Mouse (Mus musculus): ENCODE measurements around the gene Cryga. TPM values are rescaled to one million over a fixed set of nuclear protein-coding genes. Genes with fewer than 3 reads are reported as not detected.
"Not testable (repeated sequence)": the region's sequence is repeated elsewhere in the genome, so short reads cannot be mapped to it uniquely, and the experiment has no call there.

Gene Cryga
- polyA plus RNA-seq, 1 experiment from 2014 or later: not detected

DNA sequence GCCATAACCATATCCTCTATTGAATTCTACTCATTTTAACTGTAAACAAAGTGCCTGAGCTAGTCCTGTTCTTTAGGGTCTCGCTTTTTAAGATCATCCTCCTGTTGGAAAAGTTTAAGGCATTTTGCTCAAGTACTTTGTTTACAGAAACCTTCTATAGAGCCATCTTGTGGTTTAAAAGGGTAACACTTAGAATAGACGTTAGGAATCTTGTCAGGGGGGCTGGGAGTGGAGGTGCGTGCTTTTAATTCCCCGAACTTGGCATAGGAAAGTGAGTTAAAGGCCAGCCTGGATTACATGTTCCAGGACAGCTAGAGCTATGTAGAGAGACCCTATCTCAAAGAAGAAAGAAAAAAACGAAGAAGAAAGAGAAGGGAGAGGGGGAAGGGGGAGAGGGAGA, 27.6 kb downstream of the Cryga start:
- Histone ChIP-seq H3K36me3 (ENCODE audit: control insufficient read depth, insufficient read depth, low read length) (no peaks in the 10 kb centered on the region), H3K27me3 (ENCODE audit: control insufficient read depth, insufficient read depth, low read length) (no peaks in the 10 kb centered on the region), H3K9ac (replicated peaks; ENCODE audit: low read depth, low read length) (no peak overlapping the region), H3K9me3 (ENCODE audit: control insufficient read depth, low read depth, low read length) (no peaks in the 10 kb centered on the region), H3K4me1 (ENCODE audit: control insufficient read depth, insufficient read depth, low read length) (no peaks in the 10 kb centered on the region), H3K27ac (ENCODE audit: low read length) (no peak overlapping the region), H3K4me3 (ENCODE audit: low read depth, low read length) (no peak overlapping the region), H3K4me2 (replicated peaks; ENCODE audit: low read depth, low read length) (no peak overlapping the region)
- ATAC-seq (ENCODE audit: insufficient number of reproducible peaks, insufficient read depth, low FRiP score, low read depth): no peak
- 9% methylated on average over 5 of the region's 5 CpGs for WGBS

- ATAC-seq (ENCODE audit: insufficient number of reproducible peaks, insufficient read depth, low FRiP score, low read depth): no peak
- H3K4me2 ChIP-seq (replicated peaks; ENCODE audit: low read depth, low read length): no peak within 1 kb of the TSS
- WGBS: 69% methylated on average over 6 of the region's 6 CpGs
These were observed 29.6 kb downstream of the Cryga start, which contains the start of gene Crygc for GRCm38 (mm10) chr1:65073589-65073988. Gene Crygc (minus strand): TSS chr1:65073689.

GRCm38 (mm10) chr1:65067842-65068241, 35.3 kb downstream of the Cryga start:
- Histone ChIP-seq H3K27ac (ENCODE audit: low read length) (no peak overlapping the region), H3K9ac (replicated peaks; ENCODE audit: low read depth, low read length) (no peak overlapping the region), H3K4me2 (replicated peaks; ENCODE audit: low read depth, low read length) (no peak overlapping the region), H3K36me3 (ENCODE audit: control insufficient read depth, insufficient read depth, low read length) (no peaks in the 10 kb centered on the region), H3K4me1 (ENCODE audit: control insufficient read depth, insufficient read depth, low read length) (no peaks in the 10 kb centered on the region), H3K9me3 (ENCODE audit: control insufficient read depth, low read depth, low read length) (no peaks in the 10 kb centered on the region), H3K27me3 (ENCODE audit: control insufficient read depth, insufficient read depth, low read length) (no peaks in the 10 kb centered on the region), H3K4me3 (ENCODE audit: low read depth, low read length) (no peak overlapping the region)
- ATAC-seq (ENCODE audit: insufficient number of reproducible peaks, insufficient read depth, low FRiP score, low read depth): no peak

More at GRCm38 (mm10) chr1:65073589-65073988, 29.6 kb downstream of the Cryga start, which contains the start of gene Crygc:
- H3K36me3 ChIP-seq (ENCODE audit: control insufficient read depth, insufficient read depth, low read length): no peaks in the 10 kb centered on the region
- no peaks in the 10 kb centered on the region for H3K27me3 ChIP-seq (ENCODE audit: control insufficient read depth, insufficient read depth, low read length)
- H3K4me1 ChIP-seq (ENCODE audit: control insufficient read depth, insufficient read depth, low read length): no peaks in the 10 kb centered on the region
- H3K9me3 ChIP-seq (ENCODE audit: control insufficient read depth, low read depth, low read length): no peaks in the 10 kb centered on the region
- no peak within 1 kb of the TSS for H3K4me3 ChIP-seq (ENCODE audit: low read depth, low read length)
- no peak within 1 kb of the TSS for H3K9ac ChIP-seq (replicated peaks; ENCODE audit: low read depth, low read length)
- H3K27ac ChIP-seq (ENCODE audit: low read length): no peak within 1 kb of the TSS

DNA sequence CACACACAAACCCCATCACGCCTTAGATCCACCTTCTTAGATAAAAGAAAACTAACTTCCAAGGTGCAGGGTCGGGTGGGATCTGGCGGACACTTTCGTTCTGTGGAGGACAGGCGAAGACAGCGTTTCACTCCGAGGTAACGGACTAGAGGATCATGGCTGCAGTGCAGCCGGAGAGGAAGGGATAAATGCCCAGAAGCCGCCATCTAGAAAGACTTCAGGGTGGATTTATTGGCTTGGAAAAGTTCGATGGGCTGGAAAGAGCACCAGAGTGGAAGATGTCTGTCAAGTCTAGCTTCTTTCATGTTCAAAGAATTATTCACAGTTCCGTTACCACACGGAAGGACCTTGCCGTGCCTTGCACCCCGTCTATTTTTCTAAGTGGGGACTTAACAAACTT, 39.0 kb downstream of the Cryga start:
- H3K27ac ChIP-seq (ENCODE audit: low read length): no peak overlapping the region
- H3K4me2 ChIP-seq (replicated peaks; ENCODE audit: low read depth, low read length): no peak overlapping the region
- 84% methylated on average over 15 of the region's 15 CpGs for WGBS
- H3K36me3 ChIP-seq (ENCODE audit: control insufficient read depth, insufficient read depth, low read length): no peaks in the 10 kb centered on the region
- no peak overlapping the region for H3K4me3 ChIP-seq (ENCODE audit: low read depth, low read length)
- no peaks in the 10 kb centered on the region for H3K4me1 ChIP-seq (ENCODE audit: control insufficient read depth, insufficient read depth, low read length)
- H3K9me3 ChIP-seq (ENCODE audit: control insufficient read depth, low read depth, low read length): no peaks in the 10 kb centered on the region
- H3K9ac ChIP-seq (replicated peaks; ENCODE audit: low read depth, low read length): no peak overlapping the region
- H3K27me3 ChIP-seq (ENCODE audit: control insufficient read depth, insufficient read depth, low read length): no peaks in the 10 kb centered on the region
- no peak for ATAC-seq (ENCODE audit: insufficient number of reproducible peaks, insufficient read depth, low FRiP score, low read depth)

GRCm38 (mm10) chr1:65063352-65063751, 39.8 kb downstream of the Cryga start, which contains the start of gene Crygd:
Gene Crygd (minus strand): TSS chr1:65063452.
- WGBS: 83% methylated on average over 8 of the region's 8 CpGs
- H3K27ac ChIP-seq (ENCODE audit: low read length): no peak within 1 kb of the TSS
- H3K36me3 ChIP-seq (ENCODE audit: control insufficient read depth, insufficient read depth, low read length): no peaks in the 10 kb centered on the region
- ATAC-seq (ENCODE audit: insufficient number of reproducible peaks, insufficient read depth, low FRiP score, low read depth): no peak
- no peaks in the 10 kb centered on the region for H3K4me1 ChIP-seq (ENCODE audit: control insufficient read depth, insufficient read depth, low read length)
- no peak within 1 kb of the TSS for H3K4me2 ChIP-seq (replicated peaks; ENCODE audit: low read depth, low read length)
- no peak within 1 kb of the TSS for H3K4me3 ChIP-seq (ENCODE audit: low read depth, low read length)
- no peaks in the 10 kb centered on the region for H3K27me3 ChIP-seq (ENCODE audit: control insufficient read depth, insufficient read depth, low read length)
- H3K9ac ChIP-seq (replicated peaks; ENCODE audit: low read depth, low read length): no peak within 1 kb of the TSS
- no peaks in the 10 kb centered on the region for H3K9me3 ChIP-seq (ENCODE audit: control insufficient read depth, low read depth, low read length)

DNA sequence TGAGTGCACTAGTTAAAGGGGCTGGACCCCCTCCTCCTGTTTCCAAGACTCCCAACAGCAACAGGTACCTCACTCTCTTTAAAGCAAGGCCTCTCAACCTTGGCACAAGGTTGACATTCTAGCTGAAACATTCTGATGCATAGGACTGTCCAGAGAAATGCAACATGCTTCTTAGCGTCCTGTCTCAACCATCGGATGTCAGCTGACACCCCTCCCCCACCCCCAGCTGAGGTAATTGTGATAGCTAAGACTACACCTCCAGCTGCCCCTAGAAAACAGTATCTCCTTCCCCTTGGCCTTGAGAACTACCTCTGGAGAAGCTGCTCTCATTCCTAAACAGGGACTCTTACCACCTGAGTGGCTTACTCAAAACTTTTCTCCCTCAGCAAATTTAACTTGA, 51.0 kb downstream of the Cryga start:
- H3K9me3 ChIP-seq (ENCODE audit: control insufficient read depth, low read depth, low read length): no peaks in the 10 kb centered on the region
- no peaks in the 10 kb centered on the region for H3K4me1 ChIP-seq (ENCODE audit: control insufficient read depth, insufficient read depth, low read length)
- H3K36me3 ChIP-seq (ENCODE audit: control insufficient read depth, insufficient read depth, low read length): no peaks in the 10 kb centered on the region
- H3K27me3 ChIP-seq (ENCODE audit: control insufficient read depth, insufficient read depth, low read length): no peaks in the 10 kb centered on the region
- no peak overlapping the region for H3K4me2 ChIP-seq (replicated peaks; ENCODE audit: low read depth, low read length)
- H3K9ac ChIP-seq (replicated peaks; ENCODE audit: low read depth, low read length): no peak overlapping the region
- ATAC-seq (ENCODE audit: insufficient number of reproducible peaks, insufficient read depth, low FRiP score, low read depth): no peak
- no peak overlapping the region for H3K4me3 ChIP-seq (ENCODE audit: low read depth, low read length)
- no peak overlapping the region for H3K27ac ChIP-seq (ENCODE audit: low read length)
- WGBS: 17% methylated on average over 2 of the region's 2 CpGs

DNA sequence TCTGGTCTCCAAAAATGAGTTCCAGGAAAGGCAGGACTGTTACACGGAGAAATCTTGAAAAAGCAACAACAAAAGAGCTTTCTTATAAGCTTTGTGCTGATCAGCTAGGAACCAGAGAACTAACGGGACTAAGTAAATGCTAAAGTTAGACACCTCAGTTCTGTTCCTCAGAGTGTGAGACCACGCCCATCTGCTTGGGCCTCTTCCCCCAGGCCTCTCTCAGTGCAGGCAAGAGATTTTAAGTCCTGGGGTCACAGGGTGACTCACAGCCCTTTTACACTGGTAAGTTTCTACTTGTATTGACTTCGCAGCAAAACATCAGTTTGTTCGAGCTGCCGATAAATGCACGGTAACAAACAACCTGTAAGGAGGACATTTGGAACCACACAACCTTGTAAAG, 51.5 kb downstream of the Cryga start:
- H3K36me3 ChIP-seq (ENCODE audit: control insufficient read depth, insufficient read depth, low read length): no peaks in the 10 kb centered on the region
- 54% methylated on average over 7 of the region's 7 CpGs for WGBS
- no peaks in the 10 kb centered on the region for H3K9me3 ChIP-seq (ENCODE audit: control insufficient read depth, low read depth, low read length)
- H3K4me3 ChIP-seq (ENCODE audit: low read depth, low read length): no peak overlapping the region
- ATAC-seq (ENCODE audit: insufficient number of reproducible peaks, insufficient read depth, low FRiP score, low read depth): no peak
- no peak overlapping the region for H3K27ac ChIP-seq (ENCODE audit: low read length)
- no peaks in the 10 kb centered on the region for H3K4me1 ChIP-seq (ENCODE audit: control insufficient read depth, insufficient read depth, low read length)
- H3K27me3 ChIP-seq (ENCODE audit: control insufficient read depth, insufficient read depth, low read length): no peaks in the 10 kb centered on the region
- H3K4me2 ChIP-seq (replicated peaks; ENCODE audit: low read depth, low read length): no peak overlapping the region
- H3K9ac ChIP-seq (replicated peaks; ENCODE audit: low read depth, low read length): no peak overlapping the region

GRCm38 (mm10) chr1:65050952-65051351, 52.2 kb downstream of the Cryga start, which contains the start of gene Cryge:
Gene Cryge (minus strand): TSS chr1:65051149.
- H3K27me3 ChIP-seq (ENCODE audit: control insufficient read depth, insufficient read depth, low read length); ATAC-seq (ENCODE audit: insufficient number of reproducible peaks, insufficient read depth, low FRiP score, low read depth); H3K9ac ChIP-seq (replicated peaks; ENCODE audit: low read depth, low read length); H3K36me3 ChIP-seq (ENCODE audit: control insufficient read depth, insufficient read depth, low read length); H3K27ac ChIP-seq (ENCODE audit: low read length); H3K4me3 ChIP-seq (ENCODE audit: low read depth, low read length); H3K4me2 ChIP-seq (replicated peaks; ENCODE audit: low read depth, low read length); H3K4me1 ChIP-seq (ENCODE audit: control insufficient read depth, insufficient read depth, low read length); H3K9me3 ChIP-seq (ENCODE audit: control insufficient read depth, low read depth, low read length): not testable (repeated sequence)
- WGBS: 52% methylated on average over 11 of the region's 12 CpGs
